Mouse (Mus musculus) liver, embryonic 15.5 days (tissue): ENCODE data around the gene Kcnk6. TPM values are rescaled to one million over a fixed set of nuclear protein-coding genes. Genes with fewer than 3 reads are reported as not detected.
A peak's percentile ranks its signal among the peaks of the same experiment; 100 is the strongest.

Experiments used
- ATAC-seq: fragments of 200-750 bp; cut with Nextera tagmentation; 2 replicates; pipeline ENCODE4 v1.8.0; 2017; ENCODE audit warnings: moderate number of reproducible peaks, mild to moderate bottlenecking, moderate library complexity; ENCODE audit not compliant: insufficient read depth
- H3K27ac ChIP-seq: fragments of 300-500 bp; sonication (generic); replicated peaks from 2 replicates; pipeline ENCODE4 v1.5.1; 2015; ENCODE audit warnings: mild to moderate bottlenecking, inconsistent platforms
- H3K27me3 ChIP-seq: fragments of 300-500 bp; sonication (generic); 2 replicates; pipeline ENCODE4 v1.6.1; 2015; ENCODE audit warnings: mild to moderate bottlenecking, inconsistent platforms
- H3K36me3 ChIP-seq: fragments of 300-500 bp; sonication (generic); replicated peaks from 2 replicates; pipeline ENCODE4 v1.6.1; 2015; ENCODE audit warnings: moderate library complexity, mild to moderate bottlenecking, inconsistent platforms
- H3K4me1 ChIP-seq: fragments of 300-500 bp; sonication (generic); replicated peaks from 2 replicates; pipeline ENCODE4 v1.6.1; 2015; ENCODE audit warnings: inconsistent platforms
- H3K4me2 ChIP-seq: fragments of 300-500 bp; sonication (generic); 2 replicates; pipeline ENCODE4 v1.6.1; 2015; ENCODE audit warnings: moderate library complexity, mild to moderate bottlenecking, inconsistent platforms
- H3K4me3 ChIP-seq: fragments of 300-500 bp; sonication (generic); replicated peaks from 2 replicates; pipeline ENCODE4 v1.5.1; 2015; ENCODE audit warnings: mild to moderate bottlenecking, inconsistent platforms
- H3K9ac ChIP-seq: fragments of 300-500 bp; sonication (generic); 2 replicates; pipeline ENCODE4 v1.6.1; 2015; ENCODE audit warnings: moderate library complexity, mild to moderate bottlenecking, inconsistent platforms
- H3K9me3 ChIP-seq: fragments of 300-500 bp; sonication (generic); replicated peaks from 2 replicates; pipeline ENCODE4 v1.6.1; 2016; ENCODE audit warnings: inconsistent platforms
- WGBS: fragments of 180-500 bp; shearing (Covaris S2); methylation state at CpG from one replicate; pipeline ENCODE4 v1.1.7; 2015; ENCODE audit warnings: mixed read lengths; ENCODE audit not compliant: insufficient replicate concordance; 5-methylcytosine and 5-hydroxymethylcytosine counted together
- polyA plus RNA-seq: library from polyadenylated mRNA; unstranded; fragments of >200 nt; fragmentation: Nextera tagmentation; extraction: Ambion mirVana; gene quantifications from 2 replicates; pipeline ENCODE4 v1.2.1, GENCODE M21; 2015

Kcnk6 gene
- polyA plus RNA-seq, 1 experiment from 2014 or later = 1.2 TPM

DNA sequence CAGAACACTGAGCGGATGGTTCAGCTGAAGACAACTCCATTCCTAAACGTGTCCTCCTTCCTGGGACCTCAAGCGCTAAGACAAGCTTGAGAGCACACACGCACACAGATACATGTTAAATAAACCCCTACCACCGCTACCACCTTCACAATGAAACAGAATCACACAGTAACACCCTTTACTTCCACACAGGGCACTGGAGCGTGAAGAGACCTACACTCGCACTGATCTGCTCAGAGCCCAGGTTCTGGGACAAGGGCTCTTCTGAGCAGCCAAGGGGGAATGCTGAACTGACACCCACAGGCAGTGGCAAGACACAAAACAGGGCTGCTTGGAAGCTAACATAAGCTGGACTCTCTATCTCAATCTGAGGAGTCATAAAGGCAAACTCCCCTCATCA is 33.3 kb upstream of the Kcnk6 start:
- Histone ChIP-seq H3K9ac (no peak overlapping the region), H3K9me3 (no peaks in the 10 kb centered on the region), H3K27me3 (no peaks in the 10 kb centered on the region), H3K36me3 (no peaks in the 10 kb centered on the region), H3K4me2 (no peak overlapping the region), H3K27ac (no peak overlapping the region), H3K4me3 (no peak overlapping the region), H3K4me1 (no peaks in the 10 kb centered on the region)
- WGBS = 70% methylated on average over 7 of the region's 7 CpGs
- ATAC-seq = no peak

GRCm38 (mm10) chr7:29263831-29264230 is 31.5 kb upstream of the Kcnk6 start:
- Histone ChIP-seq H3K27me3 (no peaks in the 10 kb centered on the region), H3K4me1 (no peaks in the 10 kb centered on the region), H3K9me3 (no peaks in the 10 kb centered on the region), H3K36me3 (no peaks in the 10 kb centered on the region), H3K4me2 (no peak overlapping the region), H3K9ac (no peak overlapping the region), H3K27ac (no peak overlapping the region), H3K4me3 (no peak overlapping the region)
- 53% methylated on average over 3 of the region's 3 CpGs for WGBS
- no peak for ATAC-seq

- Histone ChIP-seq H3K27me3 (no peaks in the 10 kb centered on the region), H3K4me2 (no peak overlapping the region), H3K36me3 (no peaks in the 10 kb centered on the region), H3K4me1 (no peaks in the 10 kb centered on the region), H3K27ac (no peak overlapping the region), H3K4me3 (no peak overlapping the region), H3K9ac (no peak overlapping the region), H3K9me3 (no peaks in the 10 kb centered on the region)
- WGBS = 63% methylated on average over 6 of the region's 6 CpGs
- ATAC-seq = no peak
Observed at GRCm38 (mm10) chr7:29262151-29262550, 29.8 kb upstream of the Kcnk6 start.

DNA sequence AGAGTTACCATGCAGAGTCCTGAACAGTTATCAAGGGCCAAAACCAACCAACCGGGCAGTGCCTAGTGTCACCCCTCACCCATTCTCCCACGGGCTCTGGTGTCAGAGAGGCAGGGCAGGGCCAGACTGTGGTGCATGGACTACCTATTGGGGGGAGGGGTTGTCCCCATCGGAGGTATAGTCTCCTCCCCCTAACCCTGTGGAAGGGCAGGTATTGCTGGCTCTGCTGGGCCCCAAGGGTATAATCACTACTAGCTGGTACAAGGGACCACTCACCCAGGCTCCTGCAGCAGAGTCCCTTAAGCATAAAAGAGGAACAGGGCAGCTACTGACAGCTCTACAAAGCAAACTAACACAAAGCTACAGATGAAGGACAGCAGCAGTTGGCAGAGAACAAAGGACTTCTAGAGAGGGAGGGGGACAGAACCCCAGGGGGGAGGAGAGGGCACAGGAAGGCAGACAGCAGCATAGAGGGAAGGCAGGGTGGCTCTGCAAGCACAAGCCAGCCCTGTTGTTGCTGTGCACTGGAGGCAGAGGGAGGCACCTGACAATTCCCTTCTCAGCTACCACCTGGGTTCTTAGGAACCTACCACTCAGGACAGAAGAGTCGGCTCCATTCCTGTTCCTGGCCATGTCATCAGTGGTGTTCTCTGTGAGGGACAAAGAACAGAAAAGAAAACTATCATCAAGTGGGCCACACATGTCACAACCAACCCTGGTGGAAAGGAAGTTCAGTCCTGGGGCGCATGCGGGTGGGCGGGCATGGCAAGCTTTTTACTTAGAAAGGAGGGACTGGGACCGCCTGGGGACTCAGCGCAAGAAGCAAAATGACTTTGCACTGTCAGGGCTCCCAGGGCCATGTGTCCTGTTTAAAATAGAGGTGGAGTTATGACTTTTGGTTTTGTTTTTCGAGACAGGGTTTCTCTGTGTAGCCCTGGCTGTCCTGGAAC is 27.7 kb upstream of the Kcnk6 start:
- Histone ChIP-seq H3K9me3 (no peaks in the 10 kb centered on the region), H3K4me1 (no peaks in the 10 kb centered on the region), H3K9ac (no peak overlapping the region), H3K4me2 (no peak overlapping the region), H3K27ac (no peak overlapping the region), H3K4me3 (no peak overlapping the region), H3K36me3 (no peaks in the 10 kb centered on the region), H3K27me3 (no peaks in the 10 kb centered on the region)
- WGBS = 70% methylated on average over 10 of the region's 10 CpGs
- no peak for ATAC-seq

DNA sequence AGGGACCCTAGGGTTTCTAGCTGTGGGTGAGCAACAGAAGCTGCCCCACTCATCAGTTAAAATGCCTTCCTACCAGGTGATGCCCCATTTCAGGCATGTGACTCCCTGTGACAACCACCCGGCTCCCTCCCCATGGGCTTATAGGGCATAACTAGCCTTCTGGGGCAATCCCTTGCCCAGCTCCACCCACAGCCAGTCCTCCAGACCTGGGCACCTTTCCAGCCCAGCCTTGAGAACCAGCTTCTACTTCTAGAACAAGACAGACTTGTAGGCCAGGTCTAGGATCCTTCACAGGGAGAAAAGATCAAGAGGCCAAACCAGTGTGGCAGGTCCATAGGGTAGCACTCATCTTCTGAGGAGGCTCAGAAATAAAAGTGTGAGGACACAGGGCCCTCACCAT is 25.1 kb upstream of the Kcnk6 start:
- H3K4me2 ChIP-seq = no peak overlapping the region
- no peaks in the 10 kb centered on the region for H3K36me3 ChIP-seq
- H3K9me3 ChIP-seq = no peaks in the 10 kb centered on the region
- 53% methylated on average over 1 of the region's 1 CpGs for WGBS
- H3K9ac ChIP-seq = no peak overlapping the region
- H3K4me3 ChIP-seq = no peak overlapping the region
- ATAC-seq = no peak
- H3K27ac ChIP-seq = no peak overlapping the region
- peaks cover 12% of the 10 kb centered on the region for H3K4me1 ChIP-seq
- no peaks in the 10 kb centered on the region for H3K27me3 ChIP-seq

GRCm38 (mm10) chr7:29255875-29256274 is 23.6 kb upstream of the Kcnk6 start:
- H3K9me3 ChIP-seq = no peaks in the 10 kb centered on the region
- no peak overlapping the region for H3K9ac ChIP-seq
- H3K4me1 ChIP-seq = peaks cover 16% of the 10 kb centered on the region
- H3K27ac ChIP-seq = no peak overlapping the region
- WGBS = 60% methylated on average over 4 of the region's 4 CpGs
- H3K36me3 ChIP-seq = no peaks in the 10 kb centered on the region
- no peak overlapping the region for H3K4me2 ChIP-seq
- H3K27me3 ChIP-seq = no peaks in the 10 kb centered on the region
- no peak for ATAC-seq
- no peak overlapping the region for H3K4me3 ChIP-seq

- Histone ChIP-seq H3K4me2 (no peak overlapping the region), H3K27me3 (no peaks in the 10 kb centered on the region), H3K27ac (no peak overlapping the region), H3K4me3 (no peak overlapping the region), H3K4me1 (peaks cover 18% of the 10 kb centered on the region), H3K36me3 (no peaks in the 10 kb centered on the region), H3K9me3 (no peaks in the 10 kb centered on the region), H3K9ac (no peak overlapping the region)
- 20% methylated on average over 5 of the region's 5 CpGs for WGBS
- ATAC-seq = peak; percentile 54; the same call in 1 of the 2 replicates
Observed at GRCm38 (mm10) chr7:29253842-29254241, 21.5 kb upstream of the Kcnk6 start.

- Histone ChIP-seq H3K4me3 (no peak overlapping the region), H3K9me3 (no peaks in the 10 kb centered on the region), H3K4me2 (no peak overlapping the region), H3K4me1 (peaks cover 37% of the 10 kb centered on the region), H3K9ac (no peak overlapping the region), H3K36me3 (no peaks in the 10 kb centered on the region), H3K27me3 (no peaks in the 10 kb centered on the region), H3K27ac (no peak overlapping the region)
- ATAC-seq = no peak
- 57% methylated on average over 3 of the region's 3 CpGs for WGBS
Observed at GRCm38 (mm10) chr7:29251166-29251565, 18.9 kb upstream of the Kcnk6 start.

DNA sequence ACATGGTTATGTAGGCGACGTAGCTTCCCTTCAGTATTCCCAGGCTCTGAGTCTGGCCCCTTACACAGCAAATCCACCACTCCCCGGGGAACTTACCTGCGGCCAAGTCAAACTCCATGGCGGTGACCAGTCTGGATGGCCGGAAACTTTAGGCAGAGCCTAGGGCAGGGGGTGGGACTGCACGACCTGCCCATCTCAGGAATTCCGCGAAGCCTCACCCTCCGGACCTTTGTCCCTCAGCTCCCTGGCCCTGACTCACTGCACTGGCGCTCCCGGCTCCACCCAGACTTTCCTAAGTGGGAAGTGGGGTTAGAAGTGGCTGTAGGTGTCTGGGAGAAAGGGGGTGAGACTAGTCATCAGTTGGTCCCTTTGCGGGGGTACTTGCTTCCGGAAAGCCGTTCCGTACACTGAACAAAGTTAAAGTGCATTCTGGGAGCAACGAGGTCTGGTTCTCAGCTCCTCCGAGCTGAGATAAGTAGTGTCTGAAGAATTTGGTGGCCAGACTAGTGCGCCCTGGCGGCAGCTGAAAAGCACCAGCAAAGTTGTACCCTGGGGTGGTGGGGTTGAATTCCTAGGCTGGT is 16.0 kb upstream of the Kcnk6 start, which contains the start of gene 2200002D01Rik:
Gene 2200002D01Rik (minus strand): TSS at position 206 of the 581 bp plus-strand sequence.
- Histone ChIP-seq H3K4me3 (peak within 1 kb of the TSS; percentile 54), H3K4me1 (peaks cover 30% of the 10 kb centered on the region), H3K9ac (peak within 1 kb of the TSS; percentile 3; the same call in 1 of the 2 replicates), H3K9me3 (no peaks in the 10 kb centered on the region), H3K4me2 (peak within 1 kb of the TSS; percentile 78), H3K27me3 (no peaks in the 10 kb centered on the region), H3K27ac (no peak within 1 kb of the TSS), H3K36me3 (no peaks in the 10 kb centered on the region; the same call in 1 of the 2 replicates)
- ATAC-seq = peak; percentile 20; the same call in 1 of the 2 replicates
- 29% methylated on average over 20 of the region's 20 CpGs for WGBS

GRCm38 (mm10) chr7:29247706-29248105 is 15.4 kb upstream of the Kcnk6 start:
- peak overlapping the region; percentile 54 for H3K4me3 ChIP-seq
- ATAC-seq = peak; percentile 32; the same call in 1 of the 2 replicates
- 0 out of 2 replicates have a peak overlapping the region, but pooled peaks have one; percentile 3 for H3K9ac ChIP-seq
- no peaks in the 10 kb centered on the region; the same call in 1 of the 2 replicates for H3K36me3 ChIP-seq
- H3K4me1 ChIP-seq = peaks cover 29% of the 10 kb centered on the region
- 26% methylated on average over 19 of the region's 19 CpGs for WGBS
- H3K27me3 ChIP-seq = no peaks in the 10 kb centered on the region
- peak overlapping the region; percentile 78 for H3K4me2 ChIP-seq
- H3K9me3 ChIP-seq = no peaks in the 10 kb centered on the region
- no peak overlapping the region for H3K27ac ChIP-seq

- Histone ChIP-seq H3K9ac (no peak overlapping the region), H3K36me3 (no peaks in the 10 kb centered on the region; the same call in 1 of the 2 replicates), H3K27ac (no peak overlapping the region), H3K27me3 (no peaks in the 10 kb centered on the region), H3K9me3 (no peaks in the 10 kb centered on the region), H3K4me3 (peak overlapping the region; percentile 54), H3K4me1 (peaks cover 29% of the 10 kb centered on the region), H3K4me2 (peak overlapping the region; percentile 78)
- WGBS = 29% methylated on average over 16 of the region's 16 CpGs
- peak; percentile 40; the same call in 1 of the 2 replicates for ATAC-seq
Observed at GRCm38 (mm10) chr7:29247314-29247700, 15.0 kb upstream of the Kcnk6 start.
